Mouse (Mus musculus): ENCODE data around the gene Psmd2.

Psmd2 gene

GRCm38 (mm10) chr16:20651076-20651946, at the start of gene Psmd2:
TSS of gene Psmd2 (plus strand) at chr16:20651652.
- DNase-seq, result peak; percentile 97

- peak; percentile 44 for DNase-seq
Observed at GRCm38 (mm10) chr16:20604705-20605104, 46.7 kb upstream of the Psmd2 start.

GRCm38 (mm10) chr16:20610501-20611356, 40.7 kb upstream of the Psmd2 start:
- DNase-seq, result peak; percentile 93

- DNase-seq, result peak; percentile 96
Observed at GRCm38 (mm10) chr16:20611357-20612227, 39.9 kb upstream of the Psmd2 start, which contains the start of the genes Eef1akmt4, Gm49333 and Alg3. TSS of gene Eef1akmt4 (plus strand) at chr16:20611593. TSS of gene Gm49333 (plus strand) at chr16:20611610. TSS of gene Alg3 (minus strand) at chr16:20611735.

GRCm38 (mm10) chr16:20619541-20620398, 31.7 kb upstream of the Psmd2 start:
- peak; percentile 67 for DNase-seq

- DNase-seq, result no peak
Observed at GRCm38 (mm10) chr16:20620399-20620735, 31.1 kb upstream of the Psmd2 start.

GRCm38 (mm10) chr16:20620751-20621190, 30.7 kb upstream of the Psmd2 start:
- peak; percentile 68 for DNase-seq

- peak; percentile 76 for DNase-seq
Observed at GRCm38 (mm10) chr16:20621191-20621990, 30.1 kb upstream of the Psmd2 start, which contains the start of gene Camk2n2. TSS of gene Camk2n2 (minus strand) at chr16:20621287.

GRCm38 (mm10) chr16:20621991-20622685, 29.3 kb upstream of the Psmd2 start:
- DNase-seq, result peak; percentile 79

- no peak for DNase-seq
Observed at GRCm38 (mm10) chr16:20623211-20623610, 28.2 kb upstream of the Psmd2 start.

GRCm38 (mm10) chr16:20628871-20629391, 22.5 kb upstream of the Psmd2 start:
- peak; percentile 58 for DNase-seq

- peak; percentile 53 for DNase-seq
Observed at GRCm38 (mm10) chr16:20629731-20630634, 21.5 kb upstream of the Psmd2 start, which contains the start of gene Ece2. TSS of gene Ece2 (plus strand) at chr16:20629828.

GRCm38 (mm10) chr16:20637410-20637809, 14.0 kb upstream of the Psmd2 start:
- no peak for DNase-seq

GRCm38 (mm10) chr16:20638367-20638766, 13.1 kb upstream of the Psmd2 start:
- DNase-seq, result no peak

GRCm38 (mm10) chr16:20642161-20642560, 9.3 kb upstream of the Psmd2 start:
- peak; percentile 74 for DNase-seq

GRCm38 (mm10) chr16:20643911-20644310, 7.5 kb upstream of the Psmd2 start:
- no peak for DNase-seq

GRCm38 (mm10) chr16:20651947-20652310, 477 bp downstream of the Psmd2 start:
- no peak for DNase-seq

- DNase-seq, result no peak
Observed at GRCm38 (mm10) chr16:20653315-20653714, 1.9 kb downstream of the Psmd2 start.
